Mouse (Mus musculus): ENCODE data around the gene Cxcr5. TPM values are rescaled to one million over a fixed set of nuclear protein-coding genes. Genes with fewer than 3 reads are reported as not detected.
A peak's percentile ranks its signal among the peaks of the same experiment; 100 is the strongest.

Gene Cxcr5
- total RNA-seq, 2 experiments from 2014 or later, result 0.42 TPM; not detected in 1

GRCm38 (mm10) chr9:44485105-44485515 is 76.6 kb downstream of the Cxcr5 start:
- ATAC-seq (replicated peaks; ENCODE audit: low FRiP score, poor library complexity, severe bottlenecking), result no peak

- ATAC-seq (replicated peaks; ENCODE audit: low FRiP score, poor library complexity, severe bottlenecking), result no peak
These were observed 77.2 kb downstream of the Cxcr5 start for GRCm38 (mm10) chr9:44484311-44485104.

GRCm38 (mm10) chr9:44483510-44484044 is 78.1 kb downstream of the Cxcr5 start:
- no peak for ATAC-seq (replicated peaks; ENCODE audit: low FRiP score, poor library complexity, severe bottlenecking)

- ATAC-seq (replicated peaks; ENCODE audit: low FRiP score, poor library complexity, severe bottlenecking), result no peak
These were observed 78.6 kb downstream of the Cxcr5 start for GRCm38 (mm10) chr9:44483041-44483509.

DNA sequence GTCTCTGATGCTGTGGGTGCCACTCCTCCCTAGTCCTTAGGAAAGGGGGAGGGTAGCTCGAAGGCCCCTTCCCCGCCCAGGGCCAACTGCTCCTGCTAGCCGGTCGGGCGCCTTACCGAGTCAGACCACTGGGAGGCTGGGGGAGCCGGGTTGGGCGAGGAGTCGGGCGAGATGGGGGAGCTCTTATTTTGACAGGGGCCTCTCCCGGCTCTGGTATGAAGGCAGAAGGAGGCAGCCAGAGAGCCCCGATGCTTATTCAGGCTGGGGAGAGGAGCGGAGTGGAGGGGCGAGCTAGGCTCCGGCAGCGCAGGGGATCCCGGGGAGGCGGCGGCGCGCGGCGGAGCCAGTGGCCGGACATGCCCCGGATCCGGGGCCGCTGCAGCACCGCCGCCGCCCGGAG is 79.1 kb downstream of the Cxcr5 start, which contains the start of gene Bcl9l:
TSS of gene Bcl9l (plus strand) at position 274 of the 400 bp plus-strand sequence.
- ATAC-seq (replicated peaks; ENCODE audit: low FRiP score, poor library complexity, severe bottlenecking), result no peak

DNA sequence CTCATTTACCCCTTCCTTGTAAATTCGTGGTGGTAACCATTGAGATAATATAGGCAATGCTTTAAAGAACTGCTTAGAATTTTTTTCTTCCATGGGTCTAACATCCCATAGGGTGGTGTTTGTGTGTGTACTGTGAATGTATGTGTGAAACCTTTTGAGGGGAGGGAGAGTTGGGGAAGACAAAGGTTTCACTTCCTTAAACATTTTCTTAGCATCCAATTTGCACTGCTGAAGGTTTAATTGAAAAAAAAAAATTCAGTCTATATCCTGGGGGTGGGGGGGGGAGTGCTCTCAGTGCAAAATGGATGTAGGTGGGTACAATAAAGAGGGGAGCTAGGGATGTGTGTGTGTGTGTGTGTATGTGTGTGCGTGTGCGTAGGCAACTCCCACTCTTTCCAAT is 79.6 kb downstream of the Cxcr5 start:
- no peak for ATAC-seq (replicated peaks; ENCODE audit: low FRiP score, poor library complexity, severe bottlenecking)

DNA sequence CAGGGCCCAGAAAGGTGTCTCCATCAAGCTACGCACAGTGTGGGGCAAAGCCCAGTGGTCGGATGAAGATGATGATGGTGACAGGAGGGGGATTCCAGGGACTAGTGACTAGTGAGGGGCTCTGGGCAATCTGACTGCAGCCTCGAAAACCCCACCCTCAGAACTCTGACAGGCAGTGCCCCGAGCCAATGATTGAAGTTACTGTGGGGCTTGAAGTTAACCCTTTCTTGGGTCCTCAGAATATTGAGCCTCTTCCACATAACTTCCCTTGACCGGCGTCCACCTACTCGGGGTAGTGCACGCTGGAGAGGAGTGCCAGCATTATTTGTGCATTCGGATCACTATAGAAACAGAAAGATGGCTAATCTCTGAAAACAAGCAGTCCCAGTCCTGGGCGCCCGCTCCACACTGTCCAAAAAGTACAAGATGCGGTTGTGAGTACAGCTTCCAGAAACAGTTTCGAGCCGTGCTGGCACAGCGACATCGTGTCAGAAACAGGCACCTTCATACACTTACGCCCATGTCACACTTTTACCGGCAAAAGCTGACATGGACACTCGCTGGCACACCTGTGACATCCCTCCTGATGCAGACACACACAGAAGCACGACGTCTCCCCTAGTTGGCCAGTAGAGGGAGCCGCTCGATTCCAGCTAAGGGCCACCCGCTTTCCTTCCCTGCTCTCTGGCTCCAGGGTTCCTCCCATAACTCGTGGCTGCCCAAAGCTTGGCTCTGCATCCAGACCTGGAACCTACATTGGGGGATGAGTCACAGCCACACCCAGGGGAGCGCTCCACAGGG is 81.8 kb downstream of the Cxcr5 start:
- ATAC-seq (replicated peaks; ENCODE audit: low FRiP score, poor library complexity, severe bottlenecking), result peak; percentile 67

DNA sequence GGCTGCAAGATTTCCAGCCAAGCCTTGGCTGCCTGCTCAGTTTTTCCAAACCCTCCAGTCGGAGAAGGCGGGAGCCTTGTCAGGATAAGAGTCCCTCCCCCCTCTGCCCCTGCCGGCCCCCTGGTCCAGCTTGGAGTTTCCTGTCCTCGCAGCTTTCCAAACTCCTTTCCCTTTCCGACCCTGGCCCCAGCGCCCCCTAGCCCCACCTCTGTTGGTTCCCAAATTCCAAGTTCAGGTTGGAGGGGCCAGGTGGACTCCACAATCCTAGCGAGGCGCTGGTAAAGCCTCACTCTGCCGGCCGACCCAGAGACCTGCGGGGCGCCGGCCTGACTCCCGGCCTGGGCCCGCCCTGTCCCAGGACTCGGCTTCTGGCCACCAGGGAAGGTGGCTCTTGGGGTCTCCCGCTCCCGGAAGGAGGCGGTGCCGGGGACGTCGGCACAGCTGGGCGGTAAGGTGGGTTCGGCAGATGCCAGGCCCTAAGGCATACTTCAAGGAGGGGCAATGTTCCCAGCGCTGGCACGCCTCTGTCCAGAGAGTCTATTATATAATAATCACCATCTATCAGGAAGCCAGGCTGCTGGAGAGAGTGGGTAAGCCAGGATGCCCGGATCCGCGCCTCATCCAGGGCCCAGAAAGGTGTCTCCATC is 82.6 kb downstream of the Cxcr5 start:
- ATAC-seq (replicated peaks; ENCODE audit: low FRiP score, poor library complexity, severe bottlenecking), result no peak

DNA sequence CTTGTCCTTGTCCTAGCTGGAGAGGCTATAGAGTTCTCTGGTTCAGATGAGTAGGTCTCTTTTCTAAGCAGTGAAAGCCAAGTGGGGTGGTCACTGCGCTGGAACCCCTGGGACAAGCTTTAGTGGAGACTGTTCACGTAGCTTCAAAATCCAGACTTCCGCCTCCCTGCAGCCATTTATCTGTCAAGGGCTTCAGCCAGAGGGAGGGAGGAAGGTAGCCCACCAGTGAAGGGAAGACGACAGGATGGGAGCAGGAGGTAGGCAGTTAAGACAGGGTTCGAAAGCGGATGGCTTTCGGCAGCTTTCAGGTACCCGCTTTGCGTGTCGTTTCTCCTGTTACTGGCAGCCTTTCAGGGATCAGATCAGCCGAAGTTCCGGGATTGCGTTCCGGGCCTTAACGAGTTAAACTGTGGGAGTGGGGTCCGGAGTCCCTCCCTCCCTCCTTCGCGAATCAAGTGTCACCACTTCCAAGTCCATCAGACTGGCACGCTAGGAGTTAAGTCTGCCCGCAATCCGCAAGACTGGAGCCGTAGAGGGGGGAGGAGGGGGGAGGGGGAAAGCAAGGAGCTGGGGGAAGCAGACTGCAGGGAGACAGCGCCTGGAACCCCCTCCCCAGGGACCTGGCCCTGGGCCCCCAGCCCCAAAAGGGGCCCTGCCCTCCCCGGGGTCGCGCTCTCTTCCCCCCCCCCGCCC is 83.3 kb downstream of the Cxcr5 start:
- no peak for ATAC-seq (replicated peaks; ENCODE audit: low FRiP score, poor library complexity, severe bottlenecking)

GRCm38 (mm10) chr9:44477339-44478228 is 84.1 kb downstream of the Cxcr5 start:
- 0 out of 2 replicates have a peak, but pooled peaks have one; percentile 40 for ATAC-seq (replicated peaks; ENCODE audit: low FRiP score, poor library complexity, severe bottlenecking)

DNA sequence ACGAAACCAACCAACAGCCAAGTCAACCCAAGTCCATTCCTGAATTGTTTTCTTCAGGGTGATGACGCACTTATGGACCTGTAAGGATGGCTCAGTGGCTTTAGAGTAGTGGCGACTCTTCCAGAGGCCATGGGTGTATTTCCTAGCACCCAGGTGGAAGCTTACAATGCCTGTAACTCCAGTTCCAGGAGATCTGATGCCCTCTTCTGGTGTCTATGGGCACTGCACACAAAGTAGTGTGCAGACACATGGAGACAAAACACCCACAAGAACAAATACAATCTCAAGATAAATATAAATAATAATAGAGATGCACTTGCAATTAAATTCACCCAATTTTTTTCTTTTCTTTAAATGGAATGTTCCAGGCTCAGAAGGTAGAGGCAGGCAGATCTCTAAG is 85.7 kb downstream of the Cxcr5 start:
- ATAC-seq (replicated peaks; ENCODE audit: low FRiP score, poor library complexity, severe bottlenecking), result no peak

- ATAC-seq (replicated peaks; ENCODE audit: low FRiP score, poor library complexity, severe bottlenecking), result no peak
These were observed 87.3 kb downstream of the Cxcr5 start for GRCm38 (mm10) chr9:44474327-44474726.

GRCm38 (mm10) chr9:44473184-44473583 is 88.5 kb downstream of the Cxcr5 start:
- ATAC-seq (replicated peaks; ENCODE audit: low FRiP score, poor library complexity, severe bottlenecking), result no peak

DNA sequence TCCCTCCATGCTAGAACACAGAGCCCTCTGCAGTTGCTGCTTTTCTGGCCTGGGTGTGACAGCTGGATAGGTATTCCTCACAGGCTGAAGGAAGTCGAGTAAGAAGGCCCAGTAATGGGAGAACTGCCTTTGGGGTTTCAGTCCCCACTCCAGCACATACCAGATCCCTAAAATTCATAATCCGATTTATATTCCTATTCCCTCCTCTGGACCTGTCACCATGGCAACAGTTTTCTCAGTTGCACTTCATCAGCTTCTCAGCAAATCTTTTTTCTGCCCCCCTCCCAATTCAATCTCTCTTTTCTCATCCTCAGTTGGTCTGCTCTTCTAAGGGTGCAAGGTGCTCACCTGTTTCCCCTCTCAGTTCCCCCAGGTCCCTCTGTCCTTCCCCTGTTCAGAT is 92.9 kb downstream of the Cxcr5 start:
- ATAC-seq (replicated peaks; ENCODE audit: low FRiP score, poor library complexity, severe bottlenecking), result no peak

GRCm38 (mm10) chr9:44468224-44468623 is 93.5 kb downstream of the Cxcr5 start:
- ATAC-seq (replicated peaks; ENCODE audit: low FRiP score, poor library complexity, severe bottlenecking), result no peak

DNA sequence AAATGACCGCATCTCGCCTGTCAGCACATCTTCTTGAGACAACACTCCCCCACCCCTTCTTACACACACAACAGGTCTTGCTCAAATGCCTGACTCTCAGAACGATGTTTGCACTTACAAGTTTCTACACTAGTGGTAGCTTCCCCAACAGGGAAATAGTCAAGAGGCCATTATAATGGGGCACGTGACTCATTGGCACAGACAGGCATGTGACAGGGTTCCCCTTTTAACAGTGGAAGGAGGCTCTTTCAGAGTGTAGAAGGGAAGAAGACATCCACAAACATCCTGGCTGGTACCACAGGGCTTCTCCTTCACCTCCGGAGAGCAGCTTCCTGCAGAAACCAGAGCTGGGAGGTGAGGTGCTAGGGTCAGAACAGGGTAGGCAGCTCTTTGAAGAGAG is 99.7 kb downstream of the Cxcr5 start:
- ATAC-seq (replicated peaks; ENCODE audit: low FRiP score, poor library complexity, severe bottlenecking), result no peak

Measured in erythroid progenitor cell, adult 5-6 weeks (primary cell).